Mouse (Mus musculus): ENCODE measurements at regions not wholly inside any gene's neighbourhood (a gene's known extent, or its start where the extent isn't known, plus 50 kb on each side); places are given as distances from the start of the nearest gene placed in this dataset.

GRCm38 (mm10) chr6:50937094-50937493, 282.9 kb upstream of the Npvf start:
- no peaks in the 10 kb centered on the region for H3K4me1 ChIP-seq (ENCODE audit: control insufficient read depth, insufficient read depth, low read length)
- H3K4me3 ChIP-seq (ENCODE audit: control insufficient read depth, low read depth, low read length): no peak overlapping the region
- TF ChIP-seq POLR2A (IDR thresholded peaks at IDR 0.05; ENCODE audit: control insufficient read depth, low read depth, low read length) (no peak), CTCF (IDR thresholded peaks at IDR 0.05; ENCODE audit: control insufficient read depth, insufficient read depth, insufficient replicate concordance, low read depth, low read length) (peak; percentile 99)
- H3K27me3 ChIP-seq (ENCODE audit: control insufficient read depth, insufficient read depth, low read length): no peaks in the 10 kb centered on the region
- H3K36me3 ChIP-seq (ENCODE audit: control insufficient read depth, insufficient read depth, low read length): no peaks in the 10 kb centered on the region
- H3K27ac ChIP-seq (ENCODE audit: control insufficient read depth, insufficient read depth, low read depth, low read length): no peak overlapping the region

- H3K27ac ChIP-seq (ENCODE audit: control insufficient read depth, insufficient read depth, low read depth, low read length): no peak overlapping the region
- TF ChIP-seq POLR2A (IDR thresholded peaks at IDR 0.05; ENCODE audit: control insufficient read depth, low read depth, low read length) (no peak), CTCF (IDR thresholded peaks at IDR 0.05; ENCODE audit: control insufficient read depth, insufficient read depth, insufficient replicate concordance, low read depth, low read length) (peak; percentile 40; the same call in 1 of the 2 replicates)
Observed at GRCm38 (mm10) chr6:50938879-50939278, 284.6 kb upstream of the Npvf start.

GRCm38 (mm10) chr6:50939440-50939839, 285.2 kb upstream of the Npvf start:
- H3K27ac ChIP-seq (ENCODE audit: control insufficient read depth, insufficient read depth, low read depth, low read length): no peak overlapping the region
- no peak overlapping the region for H3K4me3 ChIP-seq (ENCODE audit: control insufficient read depth, low read depth, low read length)
- TF ChIP-seq POLR2A (IDR thresholded peaks at IDR 0.05; ENCODE audit: control insufficient read depth, low read depth, low read length): no peak
- no peak for TF ChIP-seq CTCF (IDR thresholded peaks at IDR 0.05; ENCODE audit: control insufficient read depth, insufficient read depth, insufficient replicate concordance, low read depth, low read length)
- H3K4me1 ChIP-seq (ENCODE audit: control insufficient read depth, insufficient read depth, low read length): no peaks in the 10 kb centered on the region
- H3K27me3 ChIP-seq (ENCODE audit: control insufficient read depth, insufficient read depth, low read length): no peaks in the 10 kb centered on the region
- no peaks in the 10 kb centered on the region for H3K36me3 ChIP-seq (ENCODE audit: control insufficient read depth, insufficient read depth, low read length)

More at GRCm38 (mm10) chr6:50938879-50939278, 284.6 kb upstream of the Npvf start:
- no peaks in the 10 kb centered on the region for H3K4me1 ChIP-seq (ENCODE audit: control insufficient read depth, insufficient read depth, low read length)
- no peaks in the 10 kb centered on the region for H3K27me3 ChIP-seq (ENCODE audit: control insufficient read depth, insufficient read depth, low read length)
- H3K4me3 ChIP-seq (ENCODE audit: control insufficient read depth, low read depth, low read length): no peak overlapping the region
- no peaks in the 10 kb centered on the region for H3K36me3 ChIP-seq (ENCODE audit: control insufficient read depth, insufficient read depth, low read length)

GRCm38 (mm10) chr6:50940118-50940517, 285.9 kb upstream of the Npvf start:
- no peaks in the 10 kb centered on the region for H3K36me3 ChIP-seq (ENCODE audit: control insufficient read depth, insufficient read depth, low read length)
- H3K4me3 ChIP-seq (ENCODE audit: control insufficient read depth, low read depth, low read length): no peak overlapping the region
- no peaks in the 10 kb centered on the region for H3K27me3 ChIP-seq (ENCODE audit: control insufficient read depth, insufficient read depth, low read length)
- no peak overlapping the region for H3K27ac ChIP-seq (ENCODE audit: control insufficient read depth, insufficient read depth, low read depth, low read length)
- no peaks in the 10 kb centered on the region for H3K4me1 ChIP-seq (ENCODE audit: control insufficient read depth, insufficient read depth, low read length)
- TF ChIP-seq POLR2A (IDR thresholded peaks at IDR 0.05; ENCODE audit: control insufficient read depth, low read depth, low read length) (no peak), CTCF (IDR thresholded peaks at IDR 0.05; ENCODE audit: control insufficient read depth, insufficient read depth, insufficient replicate concordance, low read depth, low read length) (peak; percentile 68; the same call in 1 of the 2 replicates)

- Histone ChIP-seq H3K36me3 (ENCODE audit: control insufficient read depth, insufficient read depth, low read length) (no peaks in the 10 kb centered on the region), H3K27ac (ENCODE audit: control insufficient read depth, insufficient read depth, low read depth, low read length) (no peak overlapping the region), H3K4me3 (ENCODE audit: control insufficient read depth, low read depth, low read length) (no peak overlapping the region), H3K27me3 (ENCODE audit: control insufficient read depth, insufficient read depth, low read length) (no peaks in the 10 kb centered on the region), H3K4me1 (ENCODE audit: control insufficient read depth, insufficient read depth, low read length) (no peaks in the 10 kb centered on the region)
- TF ChIP-seq CTCF (IDR thresholded peaks at IDR 0.05; ENCODE audit: control insufficient read depth, insufficient read depth, insufficient replicate concordance, low read depth, low read length): no peak
- no peak for TF ChIP-seq POLR2A (IDR thresholded peaks at IDR 0.05; ENCODE audit: control insufficient read depth, low read depth, low read length)
Observed at GRCm38 (mm10) chr6:50940641-50941398, 286.6 kb upstream of the Npvf start.

- Histone ChIP-seq H3K4me3 (ENCODE audit: control insufficient read depth, low read depth, low read length) (no peak overlapping the region), H3K36me3 (ENCODE audit: control insufficient read depth, insufficient read depth, low read length) (no peaks in the 10 kb centered on the region), H3K4me1 (ENCODE audit: control insufficient read depth, insufficient read depth, low read length) (no peaks in the 10 kb centered on the region), H3K27me3 (ENCODE audit: control insufficient read depth, insufficient read depth, low read length) (no peaks in the 10 kb centered on the region), H3K27ac (ENCODE audit: control insufficient read depth, insufficient read depth, low read depth, low read length) (peak overlapping the region; percentile 44)
- TF ChIP-seq POLR2A (IDR thresholded peaks at IDR 0.05; ENCODE audit: control insufficient read depth, low read depth, low read length) (no peak), CTCF (IDR thresholded peaks at IDR 0.05; ENCODE audit: control insufficient read depth, insufficient read depth, insufficient replicate concordance, low read depth, low read length) (no peak)
Observed at GRCm38 (mm10) chr6:50942696-50943095, 288.5 kb upstream of the Npvf start.

GRCm38 (mm10) chr6:50948061-50948460, 293.8 kb upstream of the Npvf start:
- no peak overlapping the region for H3K4me3 ChIP-seq (ENCODE audit: control insufficient read depth, low read depth, low read length)
- no peak overlapping the region for H3K27ac ChIP-seq (ENCODE audit: control insufficient read depth, insufficient read depth, low read depth, low read length)
- TF ChIP-seq POLR2A (IDR thresholded peaks at IDR 0.05; ENCODE audit: control insufficient read depth, low read depth, low read length) (no peak), CTCF (IDR thresholded peaks at IDR 0.05; ENCODE audit: control insufficient read depth, insufficient read depth, insufficient replicate concordance, low read depth, low read length) (no peak)
- no peaks in the 10 kb centered on the region for H3K36me3 ChIP-seq (ENCODE audit: control insufficient read depth, insufficient read depth, low read length)
- H3K27me3 ChIP-seq (ENCODE audit: control insufficient read depth, insufficient read depth, low read length): no peaks in the 10 kb centered on the region
- no peaks in the 10 kb centered on the region for H3K4me1 ChIP-seq (ENCODE audit: control insufficient read depth, insufficient read depth, low read length)
